Mouse (Mus musculus): Measurements from ENCODE around the gene Ksr2. TPM values are rescaled to one million over a fixed set of nuclear protein-coding genes. Genes with fewer than 3 reads are reported as not detected.
A peak's percentile ranks its signal among the peaks of the same experiment; 100 is the strongest.

The Ksr2 gene
- total and polyA plus RNA-seq, 2 experiments from 2014 or later = 8.9 to 14.5 TPM

GRCm38 (mm10) chr5:117687770-117688352, 274.1 kb downstream of the Ksr2 start:
- no peak overlapping the region for H3K27ac ChIP-seq (ENCODE audit: low read depth, low read length)
- WGBS = 12% methylated on average over 4 of the region's 4 CpGs
- no peak overlapping the region for H3K4me3 ChIP-seq (ENCODE audit: low read depth, low read length)
- H3K9ac ChIP-seq (replicated peaks; ENCODE audit: low read length, poor library complexity, severe bottlenecking) = no peak overlapping the region
- DNase-seq (ENCODE audit: low spot score) (no peak), ATAC-seq (ENCODE audit: low FRiP score) (peak; percentile 55; the same call in 1 of the 2 replicates)
- H3K4me1 ChIP-seq (ENCODE audit: insufficient read depth, low read length) = peaks cover 10% of the 10 kb centered on the region
- no peak for TF ChIP-seq CTCF (IDR thresholded peaks at IDR 0.05)
- H3K9me3 ChIP-seq (ENCODE audit: low read length) = no peaks in the 10 kb centered on the region
- no peaks in the 10 kb centered on the region for H3K27me3 ChIP-seq (ENCODE audit: insufficient read depth, low read length)
- H3K4me2 ChIP-seq (ENCODE audit: low read depth, low read length, poor library complexity, severe bottlenecking) = no peak overlapping the region
- no peaks in the 10 kb centered on the region for H3K36me3 ChIP-seq (ENCODE audit: insufficient read depth, low read length)

- Histone ChIP-seq H3K36me3 (ENCODE audit: insufficient read depth, low read length) (no peaks in the 10 kb centered on the region), H3K27me3 (ENCODE audit: insufficient read depth, low read length) (no peaks in the 10 kb centered on the region), H3K4me1 (ENCODE audit: insufficient read depth, low read length) (peaks cover 10% of the 10 kb centered on the region), H3K4me2 (ENCODE audit: low read depth, low read length, poor library complexity, severe bottlenecking) (no peak overlapping the region), H3K4me3 (ENCODE audit: low read depth, low read length) (no peak overlapping the region), H3K9me3 (ENCODE audit: low read length) (no peaks in the 10 kb centered on the region), H3K27ac (ENCODE audit: low read depth, low read length) (no peak overlapping the region), H3K9ac (replicated peaks; ENCODE audit: low read length, poor library complexity, severe bottlenecking) (no peak overlapping the region)
- ATAC-seq (ENCODE audit: low FRiP score) (no peak), DNase-seq (ENCODE audit: low spot score) (no peak)
- 49% methylated on average over 3 of the region's 3 CpGs for WGBS
- no peak for TF ChIP-seq CTCF (IDR thresholded peaks at IDR 0.05)
These were observed 274.9 kb downstream of the Ksr2 start for GRCm38 (mm10) chr5:117688738-117689137.

GRCm38 (mm10) chr5:117689840-117690239, 276.0 kb downstream of the Ksr2 start:
- no peak for ATAC-seq (ENCODE audit: low FRiP score)
- H3K9me3 ChIP-seq (ENCODE audit: low read length) = no peaks in the 10 kb centered on the region
- no peak overlapping the region for H3K9ac ChIP-seq (replicated peaks; ENCODE audit: low read length, poor library complexity, severe bottlenecking)
- 36% methylated on average over 8 of the region's 8 CpGs for WGBS
- H3K27ac ChIP-seq (ENCODE audit: low read depth, low read length) = no peak overlapping the region
- H3K36me3 ChIP-seq (ENCODE audit: insufficient read depth, low read length) = no peaks in the 10 kb centered on the region
- DNase-seq (ENCODE audit: low spot score) = no peak
- H3K4me1 ChIP-seq (ENCODE audit: insufficient read depth, low read length) = peaks cover 10% of the 10 kb centered on the region
- H3K27me3 ChIP-seq (ENCODE audit: insufficient read depth, low read length) = no peaks in the 10 kb centered on the region
- no peak overlapping the region for H3K4me3 ChIP-seq (ENCODE audit: low read depth, low read length)
- no peak for TF ChIP-seq CTCF (IDR thresholded peaks at IDR 0.05)
- H3K4me2 ChIP-seq (ENCODE audit: low read depth, low read length, poor library complexity, severe bottlenecking) = no peak overlapping the region

GRCm38 (mm10) chr5:117691271-117691670, 277.5 kb downstream of the Ksr2 start:
- Histone ChIP-seq H3K9ac (replicated peaks; ENCODE audit: low read length, poor library complexity, severe bottlenecking) (no peak overlapping the region), H3K4me3 (ENCODE audit: low read depth, low read length) (no peak overlapping the region), H3K27me3 (ENCODE audit: insufficient read depth, low read length) (no peaks in the 10 kb centered on the region), H3K4me2 (ENCODE audit: low read depth, low read length, poor library complexity, severe bottlenecking) (no peak overlapping the region), H3K9me3 (ENCODE audit: low read length) (no peaks in the 10 kb centered on the region), H3K4me1 (ENCODE audit: insufficient read depth, low read length) (peaks cover 10% of the 10 kb centered on the region), H3K36me3 (ENCODE audit: insufficient read depth, low read length) (no peaks in the 10 kb centered on the region), H3K27ac (ENCODE audit: low read depth, low read length) (no peak overlapping the region)
- WGBS = 77% methylated on average over 7 of the region's 7 CpGs
- DNase-seq (ENCODE audit: low spot score) (no peak), ATAC-seq (ENCODE audit: low FRiP score) (no peak)
- TF ChIP-seq CTCF (IDR thresholded peaks at IDR 0.05) = no peak

- ATAC-seq (ENCODE audit: low FRiP score) (no peak), DNase-seq (ENCODE audit: low spot score) (no peak)
- Histone ChIP-seq H3K9ac (replicated peaks; ENCODE audit: low read length, poor library complexity, severe bottlenecking) (no peak overlapping the region), H3K4me2 (ENCODE audit: low read depth, low read length, poor library complexity, severe bottlenecking) (no peak overlapping the region), H3K4me1 (ENCODE audit: insufficient read depth, low read length) (peaks cover 3% of the 10 kb centered on the region; the same call in 1 of the 2 replicates), H3K27me3 (ENCODE audit: insufficient read depth, low read length) (no peaks in the 10 kb centered on the region), H3K4me3 (ENCODE audit: low read depth, low read length) (no peak overlapping the region), H3K27ac (ENCODE audit: low read depth, low read length) (no peak overlapping the region), H3K9me3 (ENCODE audit: low read length) (no peaks in the 10 kb centered on the region), H3K36me3 (ENCODE audit: insufficient read depth, low read length) (no peaks in the 10 kb centered on the region)
- 70% methylated on average over 3 of the region's 3 CpGs for WGBS
- peak; percentile 53 for TF ChIP-seq CTCF (IDR thresholded peaks at IDR 0.05)
These were observed 279.8 kb downstream of the Ksr2 start for GRCm38 (mm10) chr5:117693557-117693956.

GRCm38 (mm10) chr5:117694632-117695031, 280.8 kb downstream of the Ksr2 start:
- no peak for TF ChIP-seq CTCF (IDR thresholded peaks at IDR 0.05)
- ATAC-seq (ENCODE audit: low FRiP score) = no peak
- H3K9ac ChIP-seq (replicated peaks; ENCODE audit: low read length, poor library complexity, severe bottlenecking) = no peak overlapping the region

More at GRCm38 (mm10) chr5:117694632-117695031, 280.8 kb downstream of the Ksr2 start:
- Histone ChIP-seq H3K9me3 (ENCODE audit: low read length) (no peaks in the 10 kb centered on the region), H3K36me3 (ENCODE audit: insufficient read depth, low read length) (no peaks in the 10 kb centered on the region), H3K4me3 (ENCODE audit: low read depth, low read length) (no peak overlapping the region), H3K4me1 (ENCODE audit: insufficient read depth, low read length) (peaks cover 3% of the 10 kb centered on the region; the same call in 1 of the 2 replicates), H3K4me2 (ENCODE audit: low read depth, low read length, poor library complexity, severe bottlenecking) (no peak overlapping the region), H3K27me3 (ENCODE audit: insufficient read depth, low read length) (no peaks in the 10 kb centered on the region), H3K27ac (ENCODE audit: low read depth, low read length) (no peak overlapping the region)
- no peak for DNase-seq (ENCODE audit: low spot score)
- WGBS = 52% methylated on average over 11 of the region's 11 CpGs
